Mouse (Mus musculus): ENCODE data around the gene A930018P22Rik.
A peak's percentile ranks its signal among the peaks of the same experiment; 100 is the strongest.
"Not testable (repeated sequence)": the region's sequence is repeated elsewhere in the genome, so short reads cannot be mapped to it uniquely, and the experiment has no call there.

Gene A930018P22Rik

GRCm38 (mm10) chr2:104122505-104123378 lies at the start of gene A930018P22Rik:
Gene A930018P22Rik (plus strand): TSS chr2:104122769.
- DNase-seq (ENCODE audit: low spot score in 2 of 2): peak; percentile 72 to 82

GRCm38 (mm10) chr2:104078285-104078684 lies 44.3 kb upstream of the A930018P22Rik start:
- DNase-seq (ENCODE audit: low spot score in 2 of 2): not testable (repeated sequence)

- not testable (repeated sequence) for DNase-seq (ENCODE audit: low spot score in 2 of 2)
Observed at GRCm38 (mm10) chr2:104081436-104082050, 41.0 kb upstream of the A930018P22Rik start.

- DNase-seq (ENCODE audit: low spot score in 2 of 2): no peak
Observed at GRCm38 (mm10) chr2:104082474-104082873, 40.1 kb upstream of the A930018P22Rik start.

GRCm38 (mm10) chr2:104084027-104084426 lies 38.5 kb upstream of the A930018P22Rik start:
- DNase-seq (ENCODE audit: low spot score in 2 of 2): not testable (repeated sequence)

GRCm38 (mm10) chr2:104087562-104087961 lies 35.0 kb upstream of the A930018P22Rik start:
- DNase-seq (ENCODE audit: low spot score in 2 of 2): not testable (repeated sequence)

GRCm38 (mm10) chr2:104093305-104093704 lies 29.3 kb upstream of the A930018P22Rik start:
- no peak for DNase-seq (ENCODE audit: low spot score in 2 of 2)

GRCm38 (mm10) chr2:104095741-104096213 lies 26.8 kb upstream of the A930018P22Rik start, which contains the start of gene Cd59a:
Gene Cd59a (plus strand): TSS chr2:104095801.
- DNase-seq (ENCODE audit: low spot score in 2 of 2): peak; percentile 21 to 34

- no peak for DNase-seq (ENCODE audit: low spot score in 2 of 2)
Observed at GRCm38 (mm10) chr2:104096256-104096655, 26.3 kb upstream of the A930018P22Rik start.

GRCm38 (mm10) chr2:104096796-104097195 lies 25.8 kb upstream of the A930018P22Rik start:
- not testable (repeated sequence) for DNase-seq (ENCODE audit: low spot score in 2 of 2)

GRCm38 (mm10) chr2:104097396-104097795 lies 25.2 kb upstream of the A930018P22Rik start:
- DNase-seq (ENCODE audit: low spot score in 2 of 2): not testable (repeated sequence)

GRCm38 (mm10) chr2:104098529-104099230 lies 23.9 kb upstream of the A930018P22Rik start:
- no peak for DNase-seq (ENCODE audit: low spot score in 2 of 2)

- DNase-seq (ENCODE audit: low spot score in 2 of 2): no peak
Observed at GRCm38 (mm10) chr2:104099231-104099585, 23.4 kb upstream of the A930018P22Rik start.

- no peak for DNase-seq (ENCODE audit: low spot score in 2 of 2)
Observed at GRCm38 (mm10) chr2:104099946-104100345, 22.6 kb upstream of the A930018P22Rik start.

GRCm38 (mm10) chr2:104104800-104105199 lies 17.8 kb upstream of the A930018P22Rik start:
- DNase-seq (ENCODE audit: low spot score in 2 of 2): no peak

GRCm38 (mm10) chr2:104109021-104109420 lies 13.5 kb upstream of the A930018P22Rik start:
- DNase-seq (ENCODE audit: low spot score in 2 of 2): not testable (repeated sequence)

GRCm38 (mm10) chr2:104109528-104109927 lies 13.0 kb upstream of the A930018P22Rik start:
- DNase-seq (ENCODE audit: low spot score in 2 of 2): no peak

- DNase-seq (ENCODE audit: low spot score in 2 of 2): no peak
Observed at GRCm38 (mm10) chr2:104110031-104110430, 12.5 kb upstream of the A930018P22Rik start.

- not testable (repeated sequence) for DNase-seq (ENCODE audit: low spot score in 2 of 2)
Observed at GRCm38 (mm10) chr2:104111170-104111797, 11.3 kb upstream of the A930018P22Rik start.

GRCm38 (mm10) chr2:104113563-104113962 lies 9.0 kb upstream of the A930018P22Rik start:
- not testable (repeated sequence) for DNase-seq (ENCODE audit: low spot score in 2 of 2)

GRCm38 (mm10) chr2:104114898-104115297 lies 7.7 kb upstream of the A930018P22Rik start:
- no peak for DNase-seq (ENCODE audit: low spot score in 2 of 2)
